Mouse (Mus musculus): ENCODE results near the gene Sema6d.

- TF ChIP-seq CTCF (IDR thresholded peaks at IDR 0.05; ENCODE audit: borderline replicate concordance, insufficient read depth, low read depth, low read length) (no peak), POLR2A (IDR thresholded peaks at IDR 0.05; ENCODE audit: borderline replicate concordance, insufficient read depth, low read length) (no peak)
Measured at GRCm38 (mm10) chr2:124478526-124478925, 388.8 kb downstream of the Sema6d start.
